Mouse (Mus musculus): ENCODE data around the gene Tmprss11b. TPM values are rescaled to one million over a fixed set of nuclear protein-coding genes. Genes with fewer than 3 reads are reported as not detected.

Tmprss11b gene
- polyA plus RNA-seq (2017; shearing (Covaris generic)), result not detected

GRCm38 (mm10) chr5:86676262-86676661, at the start of gene Tmprss11b:
Gene Tmprss11b, minus strand, starts transcription at chr5:86676362.

GRCm38 (mm10) chr5:86632324-86632723, 43.8 kb downstream of the Tmprss11b start, which contains the start of gene Tmprss11f:
Gene Tmprss11f, minus strand, starts transcription at chr5:86632424.

Other genes starting within 250 kb of the Tmprss11b start
- gene Tmprss11a, start 207.4 kb downstream of the Tmprss11b start, polyA plus RNA-seq (2017; shearing (Covaris generic)), result not detected
- not detected for gene Tmprss11g, start 157.8 kb downstream of the Tmprss11b start, polyA plus RNA-seq (2017; shearing (Covaris generic))
- gene Tmprss11f, start 43.9 kb downstream of the Tmprss11b start, polyA plus RNA-seq (2017; shearing (Covaris generic)), result not detected
- gene Tmprss11e, start 69.5 kb upstream of the Tmprss11b start, polyA plus RNA-seq (2017; shearing (Covaris generic)), result 0.63 TPM
- 31.2 TPM for gene Ythdc1, start 127.9 kb upstream of the Tmprss11b start, polyA plus RNA-seq (2017; shearing (Covaris generic))
- gene Ugt2b34, start 230.6 kb upstream of the Tmprss11b start, polyA plus RNA-seq (2017; shearing (Covaris generic)), result not detected